Mouse (Mus musculus) embryo, embryonic 11 days (tissue): Measurements from ENCODE around the gene Slc23a4.

Source experiments
- DNase-seq: peaks from one replicate; pipeline ENCODE4 v3.0.0-alpha.2; 2015

Slc23a4 gene

GRCm38 (mm10) chr6:34909631-34910345 lies 78.4 kb downstream of the Slc23a4 start:
- no peak for DNase-seq

- no peak for DNase-seq
Measured at GRCm38 (mm10) chr6:34907696-34908260, 80.4 kb downstream of the Slc23a4 start.

- DNase-seq, result no peak
Measured at GRCm38 (mm10) chr6:34907121-34907614, 81.0 kb downstream of the Slc23a4 start.

GRCm38 (mm10) chr6:34906661-34907060 lies 81.5 kb downstream of the Slc23a4 start:
- no peak for DNase-seq

GRCm38 (mm10) chr6:34906125-34906524 lies 82.1 kb downstream of the Slc23a4 start:
- DNase-seq, result no peak

GRCm38 (mm10) chr6:34904361-34904760 lies 83.8 kb downstream of the Slc23a4 start:
- no peak for DNase-seq

GRCm38 (mm10) chr6:34903851-34904250 lies 84.4 kb downstream of the Slc23a4 start:
- no peak for DNase-seq

GRCm38 (mm10) chr6:34903441-34903840 lies 84.8 kb downstream of the Slc23a4 start:
- no peak for DNase-seq

- no peak for DNase-seq
Measured at GRCm38 (mm10) chr6:34902578-34902977, 85.6 kb downstream of the Slc23a4 start.

GRCm38 (mm10) chr6:34901911-34902444 lies 86.2 kb downstream of the Slc23a4 start:
- no peak for DNase-seq

- no peak for DNase-seq
Measured at GRCm38 (mm10) chr6:34900990-34901389, 87.2 kb downstream of the Slc23a4 start.

GRCm38 (mm10) chr6:34899127-34899526 lies 89.1 kb downstream of the Slc23a4 start:
- DNase-seq, result no peak

GRCm38 (mm10) chr6:34896168-34896780 lies 91.9 kb downstream of the Slc23a4 start:
- DNase-seq, result no peak

- no peak for DNase-seq
Measured at GRCm38 (mm10) chr6:34895569-34895968, 92.6 kb downstream of the Slc23a4 start.
